Mouse (Mus musculus) heart, adult 2 months (tissue): ENCODE data around the gene Fbxl12.

Source experiments
- CTCF ChIP-seq: fragments of 200-600 bp; IDR thresholded peaks from 2 replicates; pipeline ENCODE4 v1.8.1; 2022; ENCODE audit warnings: antibody characterized with exemption, mild to moderate bottlenecking, moderate library complexity
- EP300 ChIP-seq: fragments of 200-500 bp; IDR thresholded peaks from 2 replicates; pipeline ENCODE4 v1.6.1; 2011; ENCODE audit warnings: low read depth, low read length, control low read depth; ENCODE audit not compliant: insufficient read depth
- POLR2A ChIP-seq: fragments of 200-500 bp; IDR thresholded peaks from 2 replicates; pipeline ENCODE4 v1.6.1; 2011; ENCODE audit warnings: mild to moderate bottlenecking, low read depth, low read length, control low read depth; ENCODE audit not compliant: insufficient read depth

DNA sequence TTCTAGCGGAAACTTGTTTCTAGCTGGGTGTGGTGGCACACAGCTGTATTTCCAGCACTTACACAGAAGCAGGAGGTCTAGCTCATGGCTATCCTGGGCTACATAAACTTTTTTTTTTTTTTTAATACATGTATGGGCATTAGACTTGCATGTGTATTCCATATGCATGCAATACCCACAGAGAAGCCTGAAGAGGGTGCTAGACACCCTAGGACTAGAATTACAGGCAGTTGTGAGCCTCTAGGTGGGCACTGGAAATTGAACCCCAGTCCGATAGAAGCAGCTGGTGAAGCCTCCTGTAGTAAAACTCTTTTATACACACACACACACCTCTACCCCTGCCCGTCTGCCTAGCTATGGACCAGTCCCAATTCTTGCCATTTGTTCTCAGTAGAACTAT lies 9.3 kb upstream of the Fbxl12 start:
- TF ChIP-seq EP300 (no peak), POLR2A (no peak), CTCF (0 out of 2 replicates have a peak, but pooled peaks have one; percentile 12)
